ENCODE assay signal across 10 mouse cellular contexts in the genomic region with DNA sequence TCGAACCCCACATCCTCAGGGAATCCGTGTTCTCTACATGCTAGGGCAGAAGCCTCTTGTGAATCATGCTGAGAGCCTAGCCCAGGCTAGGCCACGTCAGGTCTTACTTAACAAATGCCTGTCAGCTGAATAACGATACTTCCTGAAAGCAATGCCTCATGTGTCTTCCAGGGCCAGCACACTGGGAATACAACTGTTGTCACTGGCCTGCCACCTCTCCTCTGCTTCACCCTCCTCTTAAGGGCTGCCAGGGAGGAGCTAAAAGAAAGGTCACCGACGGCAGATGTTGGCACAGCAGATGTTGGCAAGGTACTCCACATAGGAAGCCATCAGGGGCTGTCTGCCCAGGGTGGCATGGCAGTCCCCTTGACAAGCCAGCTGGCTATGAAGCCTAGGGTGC. TPM values are rescaled to one million over a fixed set of nuclear protein-coding genes. Genes with fewer than 3 reads are reported as not detected.
DNase-seq lines count a peak whose midpoint lies in the region; ATAC-seq lines count a peak whose summit lies in the region.
"Had no signal": no experiment of that assay in that cellular context is flagged by ENCODE, and none has a peak within 500 bp of the region (broad histone marks: within the 10 kb centered on the region; RNA-seq: fewer than 3 reads in every experiment).

No protein-coding gene starts in this region.

- ATAC-seq in neural tube, embryonic 13.5 days (ENCODE audit: low read depth) = no peak
- ATAC-seq in heart, embryonic 11.5 days (replicated peaks; ENCODE audit: insufficient number of reproducible peaks, low FRiP score, low TSS enrichment) = no peak
- no peak for ATAC-seq in stomach, embryonic 15.5 days (ENCODE audit: insufficient read depth, low FRiP score, low read depth)

- H3K27ac ChIP-seq in neural tube, embryonic 13.5 days (replicated peaks) = 0 out of 2 replicates have a peak overlapping the region, but pooled peaks have one; percentile 38
- H3K27ac ChIP-seq in heart, embryonic 11.5 days (ENCODE audit: low read depth, low read length) = no peak overlapping the region
- peak overlapping the region; percentile 88; the same call in 1 of the 2 replicates for H3K27ac ChIP-seq in stomach, embryonic 15.5 days
- H3K27ac ChIP-seq: forebrain, embryonic 10.5 days had no signal

- H3K9ac ChIP-seq in neural tube, embryonic 13.5 days = 0 out of 2 replicates have a peak overlapping the region, but pooled peaks have one; percentile 1
- peak overlapping the region; percentile 47; the same call in 1 of the 2 replicates for H3K9ac ChIP-seq in heart, embryonic 11.5 days (ENCODE audit: low read depth, low read length)
- no peak overlapping the region for H3K9ac ChIP-seq in stomach, embryonic 15.5 days

- no peaks in the 10 kb centered on the region for H3K27me3 ChIP-seq in neural tube, embryonic 13.5 days
- H3K27me3 ChIP-seq in heart, embryonic 11.5 days (ENCODE audit: control insufficient read depth, insufficient read depth, low read length) = no peaks in the 10 kb centered on the region
- no peaks in the 10 kb centered on the region for H3K27me3 ChIP-seq in stomach, embryonic 15.5 days (replicated peaks)

- H3K4me2 ChIP-seq in neural tube, embryonic 13.5 days = no peak overlapping the region
- no peak overlapping the region for H3K4me2 ChIP-seq in heart, embryonic 11.5 days
- H3K4me2 ChIP-seq in stomach, embryonic 15.5 days = no peak overlapping the region

- DNase-seq in heart, adult 11 months = peak; percentile 98
- no peak for DNase-seq in heart, postnatal 25 days (ENCODE audit: low spot score)
- DNase-seq in neural tube, embryonic 10.5 days (ENCODE audit: extremely low spot score, low spot score) = no peak
- no peak for DNase-seq in right cerebral cortex, postnatal 10 days (ENCODE audit: low spot score in 2 of 2)
- no peak for DNase-seq in frontal cortex, postnatal 14 days (ENCODE audit: low spot score in 2 of 2)
- DNase-seq: layer of hippocampus, adult 9-11 months had no signal

- H3K4me3 ChIP-seq in neural tube, embryonic 13.5 days = no peak overlapping the region
- H3K4me3 ChIP-seq in heart, embryonic 11.5 days (ENCODE audit: low read depth, low read length) = no peak overlapping the region
- no peak overlapping the region for H3K4me3 ChIP-seq in stomach, embryonic 15.5 days (replicated peaks)
- H3K4me3 ChIP-seq: forebrain, embryonic 10.5 days had no signal

- intact Hi-C loops in heart, postnatal 25 days (cut with DNase I) = loop anchor here (2.0 kb wide), 1 partner anchor 25 kb away; no protein-coding TSS in a partner anchor

- H3K4me1 ChIP-seq in neural tube, embryonic 13.5 days (replicated peaks) = peaks cover 89% of the 10 kb centered on the region
- H3K4me1 ChIP-seq in heart, embryonic 11.5 days (ENCODE audit: control insufficient read depth, insufficient read depth, low read length) = peaks cover 71% of the 10 kb centered on the region
- peaks cover 73% of the 10 kb centered on the region for H3K4me1 ChIP-seq in stomach, embryonic 15.5 days

- no peaks in the 10 kb centered on the region for H3K9me3 ChIP-seq in neural tube, embryonic 13.5 days
- no peaks in the 10 kb centered on the region for H3K9me3 ChIP-seq in heart, embryonic 11.5 days (replicated peaks; ENCODE audit: control insufficient read depth, low read length)
- H3K9me3 ChIP-seq in stomach, embryonic 15.5 days = no peaks in the 10 kb centered on the region
- H3K9me3 ChIP-seq: forebrain, embryonic 10.5 days had no signal

- 0 out of 2 replicates have a peak, but pooled peaks cover 3% of the 10 kb centered on the region for H3K36me3 ChIP-seq in neural tube, embryonic 13.5 days
- peaks cover 3% of the 10 kb centered on the region for H3K36me3 ChIP-seq in heart, embryonic 11.5 days (ENCODE audit: control insufficient read depth, insufficient read depth, low read length)
- H3K36me3 ChIP-seq in stomach, embryonic 15.5 days = no peaks in the 10 kb centered on the region

- WGBS in neural tube, embryonic 13.5 days = 77% methylated on average over 6 of the region's 6 CpGs
- 82% methylated on average over 6 of the region's 6 CpGs for WGBS in heart, embryonic 11.5 days (ENCODE audit: insufficient replicate concordance)
- WGBS in stomach, embryonic 15.5 days = 77% methylated on average over 6 of the region's 6 CpGs

RNA-seq across cellular contexts. Expression of gene Hdac7, which starts 20.3 kb away (rescaled TPM):
- 10 to 100 TPM; 30.3 to 33.0 TPM for total RNA-seq in heart, postnatal 25 days (2021)
- 24.9 and 26.1 TPM in 2 replicates for polyA plus RNA-seq in neural tube, embryonic 13.5 days (2015; fragmentation: Nextera tagmentation; extraction: Ambion mirVana)
- polyA plus RNA-seq in heart, embryonic 11.5 days (2014; fragmentation: Nextera tagmentation; extraction: Ambion mirVana) = 24.6 and 25.0 TPM in 2 replicates
- polyA plus RNA-seq in stomach, embryonic 15.5 days (2015; fragmentation: Nextera tagmentation; extraction: Ambion mirVana) = 22.1 and 23.6 TPM in 2 replicates

RNA-seq across cellular contexts. Expression of gene Slc48a1, which starts 45.7 kb away (rescaled TPM):
- 10 to 100 TPM; 76.5 to 83.0 TPM for total RNA-seq in heart, postnatal 25 days (2021)
- 54.5 and 66.0 TPM in 2 replicates for polyA plus RNA-seq in neural tube, embryonic 13.5 days (2015; fragmentation: Nextera tagmentation; extraction: Ambion mirVana)
- 45.1 and 51.1 TPM in 2 replicates for polyA plus RNA-seq in heart, embryonic 11.5 days (2014; fragmentation: Nextera tagmentation; extraction: Ambion mirVana)
- polyA plus RNA-seq in stomach, embryonic 15.5 days (2015; fragmentation: Nextera tagmentation; extraction: Ambion mirVana) = 29.6 and 41.9 TPM in 2 replicates

RNA-seq across cellular contexts. Expression of gene Rapgef3, which starts 56.3 kb away (rescaled TPM):
- total RNA-seq in heart, postnatal 25 days (2021) = 10 to 100 TPM; 20.7 to 26.5 TPM
- 10.8 and 12.0 TPM in 2 replicates for polyA plus RNA-seq in neural tube, embryonic 13.5 days (2015; fragmentation: Nextera tagmentation; extraction: Ambion mirVana)
- polyA plus RNA-seq in heart, embryonic 11.5 days (2014; fragmentation: Nextera tagmentation; extraction: Ambion mirVana) = 8.3 and 8.5 TPM in 2 replicates
- 9.0 and 10.0 TPM in 2 replicates for polyA plus RNA-seq in stomach, embryonic 15.5 days (2015; fragmentation: Nextera tagmentation; extraction: Ambion mirVana)
